Mouse (Mus musculus): ENCODE results near the gene Mycs.

The Mycs gene

DNA sequence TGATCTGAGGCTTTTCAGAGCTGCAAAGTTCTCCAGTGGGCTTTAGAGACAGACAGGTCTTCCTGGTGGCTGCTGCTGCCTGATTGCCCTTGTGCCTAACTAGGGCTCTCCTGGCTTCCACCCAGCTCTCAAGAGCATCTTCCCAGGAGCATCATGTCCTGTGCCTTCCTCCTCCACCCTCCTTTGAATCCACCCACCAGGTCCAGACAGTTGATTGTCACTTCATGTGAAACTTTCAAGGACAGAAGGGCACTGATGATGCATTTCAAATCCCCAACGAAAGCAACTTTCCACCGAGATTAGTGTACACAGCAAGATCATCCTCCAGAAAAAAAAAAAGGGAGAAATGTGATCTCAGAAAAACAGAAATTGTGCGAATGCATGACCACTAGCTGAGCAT is at the start of gene Mycs:
Mycs (minus strand) TSS at position 101 of the 400 bp plus-strand sequence.
- no peak for DNase-seq

DNA sequence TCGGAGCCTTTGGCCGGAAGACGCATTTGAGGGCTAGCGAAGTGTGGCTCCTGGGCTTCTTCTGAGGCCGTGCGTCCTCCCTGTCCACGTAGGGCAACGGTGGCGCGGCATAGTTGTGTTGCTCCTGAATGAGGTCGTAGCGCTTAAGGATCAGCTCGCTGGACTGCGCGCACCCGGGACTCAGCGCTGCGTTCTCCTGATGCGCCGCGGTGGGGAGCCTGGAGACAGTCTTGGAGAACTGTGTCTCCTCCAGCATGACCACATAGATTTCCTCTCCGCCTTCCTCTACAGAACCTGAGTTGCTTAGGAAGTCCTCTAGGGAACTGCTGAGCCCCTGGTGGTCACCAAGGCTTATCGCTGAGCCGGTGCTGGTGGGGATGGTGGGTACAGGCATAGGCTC is 1.0 kb downstream of the Mycs start:
- no peak for DNase-seq

Measured in kidney, adult 8-10 months (tissue).